Mouse (Mus musculus): ENCODE measurements around the gene Pdia5. TPM values are rescaled to one million over a fixed set of nuclear protein-coding genes. Genes with fewer than 3 reads are reported as not detected.

Gene Pdia5
- polyA plus RNA-seq, 1 experiment from 2014 or later: 20.4 TPM

GRCm38 (mm10) chr16:35414616-35415015 is 76.1 kb downstream of the Pdia5 start:
- Histone ChIP-seq H3K27me3 (ENCODE audit: control insufficient read depth, insufficient read depth, low read length) (no peaks in the 10 kb centered on the region), H3K4me2 (replicated peaks; ENCODE audit: low read depth, low read length) (no peak overlapping the region), H3K4me1 (ENCODE audit: control insufficient read depth, insufficient read depth, low read length) (no peaks in the 10 kb centered on the region), H3K36me3 (ENCODE audit: control insufficient read depth, insufficient read depth, low read length) (no peaks in the 10 kb centered on the region), H3K4me3 (ENCODE audit: low read depth, low read length) (no peak overlapping the region), H3K27ac (ENCODE audit: low read length) (no peak overlapping the region), H3K9me3 (ENCODE audit: control insufficient read depth, low read depth, low read length) (no peaks in the 10 kb centered on the region), H3K9ac (replicated peaks; ENCODE audit: low read depth, low read length) (no peak overlapping the region)
- no peak for ATAC-seq (ENCODE audit: insufficient number of reproducible peaks, insufficient read depth, low FRiP score, low read depth)
- whole genome bisulfite sequencing: 45% methylated on average over 5 of the region's 5 CpGs

GRCm38 (mm10) chr16:35406706-35407105 is 84.0 kb downstream of the Pdia5 start:
- H3K4me1 ChIP-seq (ENCODE audit: control insufficient read depth, insufficient read depth, low read length): no peaks in the 10 kb centered on the region
- no peaks in the 10 kb centered on the region for H3K27me3 ChIP-seq (ENCODE audit: control insufficient read depth, insufficient read depth, low read length)
- ATAC-seq (ENCODE audit: insufficient number of reproducible peaks, insufficient read depth, low FRiP score, low read depth): no peak
- 68% methylated on average over 4 of the region's 4 CpGs for WGBS
- H3K9me3 ChIP-seq (ENCODE audit: control insufficient read depth, low read depth, low read length): no peaks in the 10 kb centered on the region
- H3K4me3 ChIP-seq (ENCODE audit: low read depth, low read length): no peak overlapping the region
- H3K9ac ChIP-seq (replicated peaks; ENCODE audit: low read depth, low read length): no peak overlapping the region
- no peak overlapping the region for H3K27ac ChIP-seq (ENCODE audit: low read length)
- no peak overlapping the region for H3K4me2 ChIP-seq (replicated peaks; ENCODE audit: low read depth, low read length)
- peaks cover 3% of the 10 kb centered on the region for H3K36me3 ChIP-seq (ENCODE audit: control insufficient read depth, insufficient read depth, low read length)

DNA sequence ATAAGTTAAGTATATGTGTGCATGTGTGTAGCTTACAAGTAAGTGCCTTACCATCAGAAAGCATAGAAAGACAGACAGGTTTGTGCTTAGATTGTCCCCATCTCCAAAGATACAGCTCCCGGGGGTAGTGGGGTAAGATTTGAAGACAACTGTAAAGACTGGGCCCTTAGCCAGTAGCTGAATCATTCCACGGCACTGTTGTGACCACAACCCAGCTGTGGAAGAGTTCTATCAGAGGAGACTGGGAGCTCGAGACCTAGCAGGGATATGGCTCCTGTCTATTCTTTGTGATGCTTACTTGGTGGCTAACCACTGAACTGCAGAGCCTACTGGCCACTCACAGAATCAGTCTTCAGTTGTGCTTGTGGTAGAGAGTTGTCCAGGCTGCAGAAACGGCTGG is 84.5 kb downstream of the Pdia5 start:
- 84% methylated on average over 4 of the region's 4 CpGs for WGBS
- peaks cover 3% of the 10 kb centered on the region for H3K36me3 ChIP-seq (ENCODE audit: control insufficient read depth, insufficient read depth, low read length)
- H3K9ac ChIP-seq (replicated peaks; ENCODE audit: low read depth, low read length): no peak overlapping the region
- H3K4me1 ChIP-seq (ENCODE audit: control insufficient read depth, insufficient read depth, low read length): no peaks in the 10 kb centered on the region
- H3K9me3 ChIP-seq (ENCODE audit: control insufficient read depth, low read depth, low read length): no peaks in the 10 kb centered on the region
- H3K4me3 ChIP-seq (ENCODE audit: low read depth, low read length): no peak overlapping the region
- H3K27ac ChIP-seq (ENCODE audit: low read length): no peak overlapping the region
- H3K27me3 ChIP-seq (ENCODE audit: control insufficient read depth, insufficient read depth, low read length): no peaks in the 10 kb centered on the region
- ATAC-seq (ENCODE audit: insufficient number of reproducible peaks, insufficient read depth, low FRiP score, low read depth): no peak
- H3K4me2 ChIP-seq (replicated peaks; ENCODE audit: low read depth, low read length): no peak overlapping the region

- Histone ChIP-seq H3K36me3 (ENCODE audit: control insufficient read depth, insufficient read depth, low read length) (peaks cover 3% of the 10 kb centered on the region), H3K27me3 (ENCODE audit: control insufficient read depth, insufficient read depth, low read length) (no peaks in the 10 kb centered on the region), H3K4me2 (replicated peaks; ENCODE audit: low read depth, low read length) (no peak overlapping the region), H3K9ac (replicated peaks; ENCODE audit: low read depth, low read length) (no peak overlapping the region), H3K4me1 (ENCODE audit: control insufficient read depth, insufficient read depth, low read length) (no peaks in the 10 kb centered on the region), H3K4me3 (ENCODE audit: low read depth, low read length) (no peak overlapping the region), H3K27ac (ENCODE audit: low read length) (no peak overlapping the region), H3K9me3 (ENCODE audit: control insufficient read depth, low read depth, low read length) (no peaks in the 10 kb centered on the region)
- ATAC-seq (ENCODE audit: insufficient number of reproducible peaks, insufficient read depth, low FRiP score, low read depth): no peak
- 93% methylated on average over 14 of the region's 14 CpGs for WGBS
These were observed 85.2 kb downstream of the Pdia5 start for GRCm38 (mm10) chr16:35405348-35406080.

DNA sequence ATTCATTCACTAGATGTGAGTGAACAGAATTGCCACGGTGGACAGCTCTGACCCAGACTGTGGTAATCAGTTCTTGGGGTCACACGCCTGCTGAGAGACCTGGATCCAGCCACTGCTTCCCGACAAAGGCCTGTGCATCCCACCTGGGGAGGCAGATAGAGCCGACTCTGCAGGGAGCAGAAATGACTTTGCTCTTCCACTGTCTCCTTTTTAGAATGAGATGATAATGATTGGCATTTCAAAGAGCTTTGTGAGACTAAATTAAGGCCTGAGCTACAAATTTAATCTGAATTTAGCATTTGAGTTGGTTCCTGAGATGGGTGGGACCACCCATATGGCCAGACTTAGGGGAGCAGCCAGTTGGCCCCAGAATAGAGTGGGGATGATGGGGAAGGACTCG is 85.8 kb downstream of the Pdia5 start:
- no peak overlapping the region for H3K4me3 ChIP-seq (ENCODE audit: low read depth, low read length)
- H3K27ac ChIP-seq (ENCODE audit: low read length): no peak overlapping the region
- H3K36me3 ChIP-seq (ENCODE audit: control insufficient read depth, insufficient read depth, low read length): peaks cover 3% of the 10 kb centered on the region
- no peaks in the 10 kb centered on the region for H3K4me1 ChIP-seq (ENCODE audit: control insufficient read depth, insufficient read depth, low read length)
- no peak overlapping the region for H3K4me2 ChIP-seq (replicated peaks; ENCODE audit: low read depth, low read length)
- H3K9ac ChIP-seq (replicated peaks; ENCODE audit: low read depth, low read length): no peak overlapping the region
- no peaks in the 10 kb centered on the region for H3K27me3 ChIP-seq (ENCODE audit: control insufficient read depth, insufficient read depth, low read length)
- 86% methylated on average over 5 of the region's 5 CpGs for WGBS
- no peaks in the 10 kb centered on the region for H3K9me3 ChIP-seq (ENCODE audit: control insufficient read depth, low read depth, low read length)
- no peak for ATAC-seq (ENCODE audit: insufficient number of reproducible peaks, insufficient read depth, low FRiP score, low read depth)

DNA sequence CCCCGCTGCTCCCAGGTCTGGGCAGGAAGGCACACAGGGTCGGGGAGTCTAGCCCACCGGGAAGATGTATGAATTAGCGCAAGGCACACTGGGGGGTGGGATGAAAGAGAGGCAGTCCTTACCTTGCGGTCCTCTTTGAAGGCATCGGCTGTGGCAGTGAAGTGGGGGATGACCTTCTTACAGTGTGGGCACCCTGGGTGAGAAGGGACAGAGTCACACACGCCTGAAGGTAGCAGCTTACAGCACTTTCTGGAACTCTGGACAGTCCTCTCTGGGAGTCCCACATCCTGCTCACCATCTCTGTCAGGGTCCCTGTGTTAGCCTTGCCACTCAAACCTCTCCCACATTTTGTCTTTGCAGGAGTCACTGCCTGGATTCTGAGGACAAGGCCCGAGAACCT is 86.8 kb downstream of the Pdia5 start:
- Histone ChIP-seq H3K4me3 (ENCODE audit: low read depth, low read length) (no peak overlapping the region), H3K36me3 (ENCODE audit: control insufficient read depth, insufficient read depth, low read length) (peaks cover 3% of the 10 kb centered on the region)
- WGBS: 86% methylated on average over 8 of the region's 8 CpGs

DNA sequence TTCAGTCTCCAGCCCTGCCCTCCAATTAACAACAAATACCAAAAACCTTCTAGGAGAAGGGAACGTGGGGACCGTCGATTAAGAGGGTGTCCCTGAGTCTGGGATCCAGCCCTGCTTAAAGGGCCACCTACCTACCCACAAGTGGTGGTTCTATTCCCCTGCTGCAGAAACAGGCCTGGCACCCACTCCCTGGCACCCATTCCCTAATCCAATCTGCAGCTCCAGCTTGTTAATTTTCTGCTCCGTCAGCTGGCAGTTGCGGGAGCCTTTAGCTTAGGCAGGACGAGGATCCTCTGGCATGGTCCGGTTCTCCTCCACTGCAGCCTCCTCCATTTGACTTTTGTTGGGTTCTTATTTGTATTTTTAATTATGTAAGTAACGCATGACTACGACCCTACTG is 87.3 kb downstream of the Pdia5 start:
- Histone ChIP-seq H3K4me2 (replicated peaks; ENCODE audit: low read depth, low read length) (no peak overlapping the region), H3K27ac (ENCODE audit: low read length) (no peak overlapping the region), H3K4me1 (ENCODE audit: control insufficient read depth, insufficient read depth, low read length) (no peaks in the 10 kb centered on the region), H3K27me3 (ENCODE audit: control insufficient read depth, insufficient read depth, low read length) (no peaks in the 10 kb centered on the region), H3K9me3 (ENCODE audit: control insufficient read depth, low read depth, low read length) (no peaks in the 10 kb centered on the region), H3K9ac (replicated peaks; ENCODE audit: low read depth, low read length) (no peak overlapping the region), H3K4me3 (ENCODE audit: low read depth, low read length) (no peak overlapping the region), H3K36me3 (ENCODE audit: control insufficient read depth, insufficient read depth, low read length) (peaks cover 3% of the 10 kb centered on the region)
- WGBS: 97% methylated on average over 9 of the region's 9 CpGs
- no peak for ATAC-seq (ENCODE audit: insufficient number of reproducible peaks, insufficient read depth, low FRiP score, low read depth)

More for the DNA sequence above, 86.8 kb downstream of the Pdia5 start:
- Histone ChIP-seq H3K27ac (ENCODE audit: low read length) (no peak overlapping the region), H3K9ac (replicated peaks; ENCODE audit: low read depth, low read length) (no peak overlapping the region), H3K9me3 (ENCODE audit: control insufficient read depth, low read depth, low read length) (no peaks in the 10 kb centered on the region), H3K27me3 (ENCODE audit: control insufficient read depth, insufficient read depth, low read length) (no peaks in the 10 kb centered on the region), H3K4me1 (ENCODE audit: control insufficient read depth, insufficient read depth, low read length) (no peaks in the 10 kb centered on the region), H3K4me2 (replicated peaks; ENCODE audit: low read depth, low read length) (no peak overlapping the region)
- ATAC-seq (ENCODE audit: insufficient number of reproducible peaks, insufficient read depth, low FRiP score, low read depth): no peak

- ATAC-seq (ENCODE audit: insufficient number of reproducible peaks, insufficient read depth, low FRiP score, low read depth): no peak
- no peak overlapping the region for H3K4me2 ChIP-seq (replicated peaks; ENCODE audit: low read depth, low read length)
- H3K4me3 ChIP-seq (ENCODE audit: low read depth, low read length): no peak overlapping the region
- no peak overlapping the region for H3K9ac ChIP-seq (replicated peaks; ENCODE audit: low read depth, low read length)
- no peaks in the 10 kb centered on the region; the same call in 1 of the 2 replicates for H3K36me3 ChIP-seq (ENCODE audit: control insufficient read depth, insufficient read depth, low read length)
- no peaks in the 10 kb centered on the region for H3K9me3 ChIP-seq (ENCODE audit: control insufficient read depth, low read depth, low read length)
- no peak overlapping the region for H3K27ac ChIP-seq (ENCODE audit: low read length)
- no peaks in the 10 kb centered on the region for H3K4me1 ChIP-seq (ENCODE audit: control insufficient read depth, insufficient read depth, low read length)
- no peaks in the 10 kb centered on the region for H3K27me3 ChIP-seq (ENCODE audit: control insufficient read depth, insufficient read depth, low read length)
- WGBS: 87% methylated on average over 8 of the region's 8 CpGs
These were observed 97.9 kb downstream of the Pdia5 start for GRCm38 (mm10) chr16:35392813-35393212.

GRCm38 (mm10) chr16:35385654-35386053 is 105.0 kb downstream of the Pdia5 start:
- no peaks in the 10 kb centered on the region for H3K27me3 ChIP-seq (ENCODE audit: control insufficient read depth, insufficient read depth, low read length)
- 81% methylated on average over 3 of the region's 3 CpGs for WGBS
- no peak for ATAC-seq (ENCODE audit: insufficient number of reproducible peaks, insufficient read depth, low FRiP score, low read depth)
- H3K36me3 ChIP-seq (ENCODE audit: control insufficient read depth, insufficient read depth, low read length): no peaks in the 10 kb centered on the region
- no peak overlapping the region for H3K4me3 ChIP-seq (ENCODE audit: low read depth, low read length)
- no peak overlapping the region for H3K9ac ChIP-seq (replicated peaks; ENCODE audit: low read depth, low read length)
- no peaks in the 10 kb centered on the region for H3K4me1 ChIP-seq (ENCODE audit: control insufficient read depth, insufficient read depth, low read length)
- H3K27ac ChIP-seq (ENCODE audit: low read length): no peak overlapping the region
- no peaks in the 10 kb centered on the region for H3K9me3 ChIP-seq (ENCODE audit: control insufficient read depth, low read depth, low read length)
- H3K4me2 ChIP-seq (replicated peaks; ENCODE audit: low read depth, low read length): no peak overlapping the region
